Mouse (Mus musculus) heart, embryonic 16.5 days (tissue): ENCODE data around the gene Gjb6. TPM values are rescaled to one million over a fixed set of nuclear protein-coding genes. Genes with fewer than 3 reads are reported as not detected.

Experiments used
- ATAC-seq: fragments of 200-750 bp; cut with Nextera tagmentation; replicated peaks from 2 replicates; pipeline ENCODE4 v1.8.0; 2017; ENCODE audit warnings: moderate number of reproducible peaks; ENCODE audit not compliant: insufficient read depth, low FRiP score; ENCODE audit errors: extremely low read depth
- H3K27ac ChIP-seq: fragments of 300-500 bp; sonication (generic); 2 replicates; pipeline ENCODE4 v1.5.1; 2014; ENCODE audit warnings: mild to moderate bottlenecking, low read length, control low read depth, moderate library complexity
- H3K27me3 ChIP-seq: fragments of 300-500 bp; sonication (generic); 2 replicates; pipeline ENCODE4 v1.6.1; 2014; ENCODE audit warnings: low read length, mixed read lengths; ENCODE audit not compliant: control insufficient read depth, insufficient read depth
- H3K36me3 ChIP-seq: fragments of 300-500 bp; sonication (generic); 2 replicates; pipeline ENCODE4 v1.6.1; 2014; ENCODE audit not compliant: control insufficient read depth, insufficient read depth
- H3K4me1 ChIP-seq: fragments of 300-500 bp; sonication (generic); 2 replicates; pipeline ENCODE4 v1.6.1; 2014; ENCODE audit warnings: low read length, mixed read lengths; ENCODE audit not compliant: control insufficient read depth, insufficient read depth
- H3K4me2 ChIP-seq: fragments of 300-500 bp; sonication (generic); 2 replicates; pipeline ENCODE4 v1.6.1; 2014; ENCODE audit warnings: low read depth, mild to moderate bottlenecking, control low read depth, low read length
- H3K4me3 ChIP-seq: fragments of 300-500 bp; sonication (generic); 2 replicates; pipeline ENCODE4 v1.5.1; 2014; ENCODE audit warnings: mild to moderate bottlenecking, control low read depth, low read length
- H3K9ac ChIP-seq: fragments of 300-500 bp; sonication (generic); 2 replicates; pipeline ENCODE4 v1.6.1; 2014; ENCODE audit warnings: low read length, control low read depth
- H3K9me3 ChIP-seq: fragments of 300-500 bp; sonication (generic); replicated peaks from 2 replicates; pipeline ENCODE4 v1.6.1; 2016; ENCODE audit warnings: low read length; ENCODE audit not compliant: control insufficient read depth
- WGBS: fragments of 180-500 bp; shearing (Covaris S2); extraction: QIAGEN DNeasy Blood & Tissue Kit; methylation state at CpG from one replicate; pipeline ENCODE4 v1.1.7; 2014; 5-methylcytosine and 5-hydroxymethylcytosine counted together
- polyA plus RNA-seq: library from polyadenylated mRNA; unstranded; fragments of >200 nt; fragmentation: Nextera tagmentation; extraction: Ambion mirVana; gene quantifications from 2 replicates; pipeline ENCODE4 v1.2.1, GENCODE M21; 2015

Gjb6 gene
- polyA plus RNA-seq, 1 experiment from 2014 or later: not detected

GRCm38 (mm10) chr14:57101623-57102022 is 31.8 kb downstream of the Gjb6 start:
- ATAC-seq: no peak
- H3K9me3 ChIP-seq: no peaks in the 10 kb centered on the region
- H3K36me3 ChIP-seq: no peaks in the 10 kb centered on the region
- no peak overlapping the region for H3K4me2 ChIP-seq
- H3K27ac ChIP-seq: no peak overlapping the region
- peaks cover 4% of the 10 kb centered on the region for H3K4me1 ChIP-seq
- no peak overlapping the region for H3K4me3 ChIP-seq
- no peak overlapping the region for H3K9ac ChIP-seq
- H3K27me3 ChIP-seq: peaks cover 50% of the 10 kb centered on the region
- 82% methylated on average over 7 of the region's 7 CpGs for WGBS

GRCm38 (mm10) chr14:57095855-57096254 is 37.6 kb downstream of the Gjb6 start:
- Histone ChIP-seq H3K36me3 (no peaks in the 10 kb centered on the region), H3K4me2 (no peak overlapping the region), H3K27ac (no peak overlapping the region), H3K27me3 (0 out of 2 replicates have a peak, but pooled peaks cover 2% of the 10 kb centered on the region), H3K4me1 (no peaks in the 10 kb centered on the region), H3K9ac (no peak overlapping the region), H3K9me3 (no peaks in the 10 kb centered on the region), H3K4me3 (no peak overlapping the region)
- WGBS: 53% methylated on average over 4 of the region's 4 CpGs
- no peak for ATAC-seq

GRCm38 (mm10) chr14:57093029-57093428 is 40.4 kb downstream of the Gjb6 start:
- Histone ChIP-seq H3K27me3 (no peaks in the 10 kb centered on the region), H3K9me3 (no peaks in the 10 kb centered on the region), H3K27ac (no peak overlapping the region), H3K9ac (no peak overlapping the region), H3K4me3 (no peak overlapping the region), H3K4me1 (no peaks in the 10 kb centered on the region), H3K36me3 (no peaks in the 10 kb centered on the region), H3K4me2 (no peak overlapping the region)
- 10% methylated on average over 7 of the region's 8 CpGs for WGBS
- ATAC-seq: no peak

GRCm38 (mm10) chr14:57090001-57090400 is 43.4 kb downstream of the Gjb6 start:
- H3K4me1 ChIP-seq: peaks cover 4% of the 10 kb centered on the region
- no peaks in the 10 kb centered on the region for H3K36me3 ChIP-seq
- ATAC-seq: no peak
- H3K4me2 ChIP-seq: no peak overlapping the region
- no peak overlapping the region for H3K27ac ChIP-seq
- no peak overlapping the region for H3K4me3 ChIP-seq
- 58% methylated on average over 2 of the region's 2 CpGs for WGBS
- no peaks in the 10 kb centered on the region for H3K27me3 ChIP-seq
- no peak overlapping the region for H3K9ac ChIP-seq
- no peaks in the 10 kb centered on the region for H3K9me3 ChIP-seq

GRCm38 (mm10) chr14:57089107-57089506 is 44.3 kb downstream of the Gjb6 start:
- no peak overlapping the region for H3K4me2 ChIP-seq
- no peak for ATAC-seq
- H3K9me3 ChIP-seq: no peaks in the 10 kb centered on the region
- H3K36me3 ChIP-seq: no peaks in the 10 kb centered on the region
- no peak overlapping the region for H3K4me3 ChIP-seq
- no peak overlapping the region for H3K27ac ChIP-seq
- H3K27me3 ChIP-seq: no peaks in the 10 kb centered on the region
- H3K4me1 ChIP-seq: peaks cover 4% of the 10 kb centered on the region
- 81% methylated on average over 7 of the region's 7 CpGs for WGBS
- H3K9ac ChIP-seq: no peak overlapping the region

GRCm38 (mm10) chr14:57084180-57084668 is 49.2 kb downstream of the Gjb6 start:
- no peaks in the 10 kb centered on the region for H3K27me3 ChIP-seq
- WGBS: 32% methylated on average over 11 of the region's 11 CpGs
- no peak overlapping the region for H3K4me3 ChIP-seq
- H3K9me3 ChIP-seq: no peaks in the 10 kb centered on the region
- no peaks in the 10 kb centered on the region for H3K36me3 ChIP-seq
- no peak overlapping the region for H3K27ac ChIP-seq
- ATAC-seq: no peak
- H3K9ac ChIP-seq: no peak overlapping the region
- H3K4me1 ChIP-seq: peaks cover 4% of the 10 kb centered on the region
- no peak overlapping the region for H3K4me2 ChIP-seq

GRCm38 (mm10) chr14:57082863-57083262 is 50.5 kb downstream of the Gjb6 start:
- peaks cover 4% of the 10 kb centered on the region for H3K4me1 ChIP-seq
- no peak overlapping the region for H3K27ac ChIP-seq
- 91% methylated on average over 1 of the region's 1 CpGs for WGBS
- no peak for ATAC-seq
- no peak overlapping the region for H3K4me3 ChIP-seq
- H3K4me2 ChIP-seq: no peak overlapping the region
- H3K36me3 ChIP-seq: no peaks in the 10 kb centered on the region
- no peak overlapping the region for H3K9ac ChIP-seq
- no peaks in the 10 kb centered on the region for H3K9me3 ChIP-seq
- no peaks in the 10 kb centered on the region for H3K27me3 ChIP-seq

- 80% methylated on average over 6 of the region's 6 CpGs for WGBS
- no peaks in the 10 kb centered on the region for H3K9me3 ChIP-seq
- H3K27ac ChIP-seq: no peak overlapping the region
- H3K4me1 ChIP-seq: no peaks in the 10 kb centered on the region
- no peak overlapping the region for H3K4me2 ChIP-seq
- H3K27me3 ChIP-seq: no peaks in the 10 kb centered on the region
- no peak for ATAC-seq
- H3K4me3 ChIP-seq: no peak overlapping the region
- no peaks in the 10 kb centered on the region for H3K36me3 ChIP-seq
- H3K9ac ChIP-seq: no peak overlapping the region
These were observed 57.9 kb downstream of the Gjb6 start for GRCm38 (mm10) chr14:57075537-57075936.
